Mouse (Mus musculus): ENCODE measurements at regions not wholly inside any gene's neighbourhood (a gene's known extent, or its start where the extent isn't known, plus 50 kb on each side); places are given as distances from the start of the nearest gene placed in this dataset.

GRCm38 (mm10) chr8:112212170-112212569 lies 197.3 kb upstream of the Gm6793 start:
- no peak for DNase-seq (ENCODE audit: low read depth)

- no peak for DNase-seq (ENCODE audit: low read depth)
Observed at GRCm38 (mm10) chr8:112196423-112196822, 181.6 kb upstream of the Gm6793 start.

- DNase-seq (ENCODE audit: low read depth) = no peak
Observed at GRCm38 (mm10) chr8:112195880-112196279, 181.0 kb upstream of the Gm6793 start.

GRCm38 (mm10) chr8:112191846-112192245 lies 177.0 kb upstream of the Gm6793 start:
- no peak for DNase-seq (ENCODE audit: low read depth)

GRCm38 (mm10) chr8:112189698-112190097 lies 174.9 kb upstream of the Gm6793 start:
- DNase-seq (ENCODE audit: low read depth) = no peak

- DNase-seq (ENCODE audit: low read depth) = no peak
Observed at GRCm38 (mm10) chr8:112170184-112170583, 155.3 kb upstream of the Gm6793 start.

- DNase-seq (ENCODE audit: low read depth) = no peak
Observed at GRCm38 (mm10) chr8:112156656-112157055, 141.8 kb upstream of the Gm6793 start.

GRCm38 (mm10) chr8:112138924-112139323 lies 124.1 kb upstream of the Gm6793 start:
- DNase-seq (ENCODE audit: low read depth) = no peak

GRCm38 (mm10) chr8:112130196-112130595 lies 115.4 kb upstream of the Gm6793 start:
- DNase-seq (ENCODE audit: low read depth) = no peak

- peak; percentile 28 for DNase-seq (ENCODE audit: low read depth)
Observed at GRCm38 (mm10) chr8:112128833-112129518, 114.1 kb upstream of the Gm6793 start.

- DNase-seq (ENCODE audit: low read depth) = no peak
Observed at GRCm38 (mm10) chr8:112111950-112112349, 97.1 kb upstream of the Gm6793 start.

GRCm38 (mm10) chr8:112097883-112098635 lies 83.2 kb upstream of the Gm6793 start:
- DNase-seq (ENCODE audit: low read depth) = no peak

GRCm38 (mm10) chr8:112094881-112095280 lies 80.0 kb upstream of the Gm6793 start:
- no peak for DNase-seq (ENCODE audit: low read depth)

GRCm38 (mm10) chr8:112093554-112093953 lies 78.7 kb upstream of the Gm6793 start:
- no peak for DNase-seq (ENCODE audit: low read depth)

GRCm38 (mm10) chr8:112092831-112093230 lies 78.0 kb upstream of the Gm6793 start:
- DNase-seq (ENCODE audit: low read depth) = no peak

- no peak for DNase-seq (ENCODE audit: low read depth)
Observed at GRCm38 (mm10) chr8:112078621-112079020, 63.8 kb upstream of the Gm6793 start.

GRCm38 (mm10) chr8:112072205-112072604 lies 57.4 kb upstream of the Gm6793 start:
- no peak for DNase-seq (ENCODE audit: low read depth)

- DNase-seq (ENCODE audit: low read depth) = no peak
Observed at GRCm38 (mm10) chr8:112070251-112070650, 55.4 kb upstream of the Gm6793 start.

All from c-Kit-positive CD71-positive TER-119-negative erythroid progenitor cells, embryonic 14.5 days (primary cell).